Mouse (Mus musculus) embryonic facial prominence, embryonic 11.5 days (tissue): Measurements from ENCODE around the gene Rnase12. TPM values are rescaled to one million over a fixed set of nuclear protein-coding genes. Genes with fewer than 3 reads are reported as not detected.
"Not testable (repeated sequence)": the region's sequence is repeated elsewhere in the genome, so short reads cannot be mapped to it uniquely, and the experiment has no call there.

Source experiments
- ATAC-seq: fragments of 200-750 bp; cut with Nextera tagmentation; replicated peaks from 2 replicates; pipeline ENCODE4 v1.8.0; 2017; ENCODE audit warnings: low read depth; ENCODE audit not compliant: insufficient number of reproducible peaks, low FRiP score, low TSS enrichment
- DNase-seq: peaks from one replicate; pipeline ENCODE4 v3.0.0-alpha.2; 2015; ENCODE audit warnings: low spot score
- H3K27ac ChIP-seq: fragments of 300-500 bp; sonication (generic); replicated peaks from 2 replicates; pipeline ENCODE4 v1.5.1; 2014; ENCODE audit warnings: mild to moderate bottlenecking, low read depth, low read length, control low read depth
- H3K27me3 ChIP-seq: fragments of 300-500 bp; sonication (generic); 2 replicates; pipeline ENCODE4 v1.6.1; 2014; ENCODE audit warnings: mild to moderate bottlenecking, low read length, moderate library complexity, mixed read lengths; ENCODE audit not compliant: control insufficient read depth, insufficient read depth
- H3K36me3 ChIP-seq: fragments of 300-500 bp; sonication (generic); replicated peaks from 2 replicates; pipeline ENCODE4 v1.6.1; 2014; ENCODE audit warnings: low read depth, mild to moderate bottlenecking, low read length, moderate library complexity, mixed read lengths; ENCODE audit not compliant: control insufficient read depth, insufficient read depth
- H3K4me1 ChIP-seq: fragments of 300-500 bp; sonication (generic); 2 replicates; pipeline ENCODE4 v1.6.1; 2014; ENCODE audit warnings: low read length, mixed read lengths; ENCODE audit not compliant: control insufficient read depth, insufficient read depth
- H3K4me2 ChIP-seq: fragments of 300-500 bp; sonication (generic); 2 replicates; pipeline ENCODE4 v1.6.1; 2014; ENCODE audit warnings: low read depth, mild to moderate bottlenecking, control low read depth, low read length, moderate library complexity
- H3K4me3 ChIP-seq: fragments of 300-500 bp; sonication (generic); 2 replicates; pipeline ENCODE4 v1.5.1; 2014; ENCODE audit warnings: low read depth, low read length, control low read depth
- H3K9ac ChIP-seq: fragments of 300-500 bp; sonication (generic); replicated peaks from 2 replicates; pipeline ENCODE4 v1.6.1; 2014; ENCODE audit warnings: mild to moderate bottlenecking, control low read depth, low read length
- H3K9me3 ChIP-seq: fragments of 300-500 bp; sonication (generic); replicated peaks from 2 replicates; pipeline ENCODE4 v1.6.1; 2016; ENCODE audit warnings: mild to moderate bottlenecking, low read length, inconsistent platforms, mixed read lengths; ENCODE audit not compliant: control insufficient read depth
- WGBS: fragments of 180-500 bp; shearing (Covaris S2); extraction: QIAGEN DNeasy Blood & Tissue Kit; methylation state at CpG from one replicate; pipeline ENCODE4 v1.1.7; 2014; 5-methylcytosine and 5-hydroxymethylcytosine counted together
- polyA plus RNA-seq: library from polyadenylated mRNA; unstranded; fragments of >200 nt; fragmentation: Nextera tagmentation; extraction: Ambion mirVana; gene quantifications from 2 replicates; pipeline ENCODE4 v1.2.1, GENCODE M21; 2014

Rnase12 gene
- polyA plus RNA-seq, 1 experiment from 2014 or later, result not detected

DNA sequence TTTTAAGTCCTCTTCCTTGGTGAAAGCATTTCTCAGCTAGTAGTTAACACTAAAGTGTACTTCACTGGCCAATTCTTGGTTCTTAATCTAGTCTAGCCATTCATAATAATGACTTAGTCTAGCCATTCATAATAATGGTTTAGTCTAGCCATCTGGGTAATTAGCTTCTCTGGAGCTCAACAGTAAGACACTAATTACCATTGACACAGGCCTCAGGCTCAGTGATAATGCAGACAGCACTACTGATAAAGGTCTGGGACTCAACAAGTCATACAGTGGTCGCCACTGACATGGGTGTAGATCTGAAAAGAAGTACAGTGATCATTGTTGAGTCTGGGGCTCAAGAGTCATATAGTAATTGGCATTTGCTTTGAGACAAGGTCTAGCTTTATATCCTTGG lies 32.6 kb downstream of the Rnase12 start:
- no peaks in the 10 kb centered on the region for H3K9me3 ChIP-seq
- no peaks in the 10 kb centered on the region for H3K27me3 ChIP-seq
- H3K4me1 ChIP-seq, result no peaks in the 10 kb centered on the region
- no peak overlapping the region for H3K9ac ChIP-seq
- DNase-seq (no peak), ATAC-seq (no peak)
- H3K4me2 ChIP-seq, result no peak overlapping the region
- H3K4me3 ChIP-seq, result no peak overlapping the region
- no peaks in the 10 kb centered on the region for H3K36me3 ChIP-seq
- no peak overlapping the region for H3K27ac ChIP-seq
- 85% methylated on average over 1 of the region's 1 CpGs for WGBS

DNA sequence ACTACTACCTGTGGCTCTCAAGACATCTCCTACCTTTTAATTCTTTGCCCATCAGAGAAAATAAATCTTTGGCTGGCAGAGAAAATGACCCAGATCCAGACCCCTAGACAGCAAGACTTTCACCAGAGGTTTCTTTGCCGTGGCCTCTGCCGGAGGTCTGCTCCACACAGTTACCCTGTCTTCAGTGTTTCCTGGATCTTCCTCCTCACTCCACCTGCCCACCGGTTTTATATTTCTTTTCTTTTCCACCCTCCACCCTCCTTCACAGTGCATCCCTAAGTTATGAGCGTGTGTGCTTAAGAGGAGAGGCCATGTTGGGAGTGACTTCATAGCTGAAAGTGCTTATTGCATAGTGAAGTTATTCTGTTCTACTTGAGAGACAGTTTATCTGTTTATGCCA lies 34.0 kb downstream of the Rnase12 start:
- Histone ChIP-seq H3K4me2 (no peak overlapping the region), H3K9ac (no peak overlapping the region), H3K27ac (no peak overlapping the region), H3K4me1 (no peaks in the 10 kb centered on the region), H3K27me3 (no peaks in the 10 kb centered on the region), H3K4me3 (no peak overlapping the region), H3K9me3 (no peaks in the 10 kb centered on the region), H3K36me3 (no peaks in the 10 kb centered on the region)
- 78% methylated on average over 4 of the region's 4 CpGs for WGBS
- no peak for ATAC-seq
- no peak for DNase-seq

DNA sequence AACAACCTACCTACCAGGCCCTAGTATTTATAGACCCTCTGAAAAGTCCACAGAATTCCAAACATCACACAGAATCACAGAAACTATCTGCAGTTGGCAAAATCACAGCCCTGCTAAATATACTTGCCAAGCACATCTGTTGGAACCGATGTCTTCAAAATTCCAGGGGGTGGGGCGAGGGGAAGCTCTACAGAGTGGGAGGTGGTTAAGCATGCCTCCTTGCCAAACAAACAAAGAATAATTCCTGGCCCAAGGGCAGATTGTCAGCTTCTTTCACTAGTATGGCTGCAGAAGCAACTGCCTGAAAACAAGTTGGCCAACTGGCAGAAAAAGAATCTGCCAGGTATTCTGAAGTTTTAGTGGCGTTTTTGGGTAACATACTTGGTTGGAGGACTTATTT lies 40.2 kb downstream of the Rnase12 start:
- no peaks in the 10 kb centered on the region for H3K36me3 ChIP-seq
- no peak overlapping the region for H3K9ac ChIP-seq
- WGBS, result 55% methylated on average over 3 of the region's 3 CpGs
- no peak overlapping the region for H3K4me3 ChIP-seq
- no peak for ATAC-seq
- no peaks in the 10 kb centered on the region for H3K27me3 ChIP-seq
- H3K4me2 ChIP-seq, result no peak overlapping the region
- no peaks in the 10 kb centered on the region for H3K4me1 ChIP-seq
- no peak overlapping the region for H3K27ac ChIP-seq
- H3K9me3 ChIP-seq, result no peaks in the 10 kb centered on the region
- no peak for DNase-seq

- no peak overlapping the region for H3K27ac ChIP-seq
- no peaks in the 10 kb centered on the region for H3K4me1 ChIP-seq
- H3K9me3 ChIP-seq, result no peaks in the 10 kb centered on the region
- no peak overlapping the region for H3K9ac ChIP-seq
- H3K4me3 ChIP-seq, result no peak overlapping the region
- no peak overlapping the region for H3K4me2 ChIP-seq
- ATAC-seq (no peak), DNase-seq (no peak)
- H3K27me3 ChIP-seq, result no peaks in the 10 kb centered on the region
- no peaks in the 10 kb centered on the region for H3K36me3 ChIP-seq
These were observed 41.7 kb downstream of the Rnase12 start for GRCm38 (mm10) chr14:51015780-51016179.

GRCm38 (mm10) chr14:51014724-51015123 lies 42.7 kb downstream of the Rnase12 start:
- not testable (repeated sequence) for H3K4me1 ChIP-seq, H3K27me3 ChIP-seq, ATAC-seq, H3K4me2 ChIP-seq, H3K36me3 ChIP-seq, H3K27ac ChIP-seq, DNase-seq, H3K9ac ChIP-seq, H3K9me3 ChIP-seq, H3K4me3 ChIP-seq
- 78% methylated on average over 3 of the region's 3 CpGs for WGBS

GRCm38 (mm10) chr14:51009572-51009971 lies 47.9 kb downstream of the Rnase12 start:
- Histone ChIP-seq H3K9me3 (no peaks in the 10 kb centered on the region), H3K4me1 (no peaks in the 10 kb centered on the region), H3K9ac (no peak overlapping the region), H3K4me3 (no peak overlapping the region), H3K36me3 (no peaks in the 10 kb centered on the region), H3K4me2 (no peak overlapping the region), H3K27me3 (no peaks in the 10 kb centered on the region), H3K27ac (no peak overlapping the region)
- no peak for ATAC-seq
- DNase-seq, result no peak
- WGBS, result 78% methylated on average over 6 of the region's 6 CpGs

GRCm38 (mm10) chr14:51008781-51009180 lies 48.7 kb downstream of the Rnase12 start:
- H3K4me1 ChIP-seq, result no peaks in the 10 kb centered on the region
- DNase-seq, result no peak
- H3K4me2 ChIP-seq, result no peak overlapping the region
- H3K36me3 ChIP-seq, result no peaks in the 10 kb centered on the region
- H3K27ac ChIP-seq, result no peak overlapping the region
- H3K9me3 ChIP-seq, result no peaks in the 10 kb centered on the region
- no peaks in the 10 kb centered on the region for H3K27me3 ChIP-seq
- WGBS, result 73% methylated on average over 4 of the region's 4 CpGs
- H3K9ac ChIP-seq, result no peak overlapping the region
- no peak for ATAC-seq
- no peak overlapping the region for H3K4me3 ChIP-seq

- no peak overlapping the region for H3K4me3 ChIP-seq
- no peaks in the 10 kb centered on the region for H3K27me3 ChIP-seq
- H3K4me2 ChIP-seq, result no peak overlapping the region
- no peak for DNase-seq
- H3K9me3 ChIP-seq, result no peaks in the 10 kb centered on the region
- 82% methylated on average over 13 of the region's 13 CpGs for WGBS
- H3K27ac ChIP-seq, result no peak overlapping the region
- H3K4me1 ChIP-seq, result no peaks in the 10 kb centered on the region
- H3K36me3 ChIP-seq, result no peaks in the 10 kb centered on the region
- no peak for ATAC-seq
- no peak overlapping the region for H3K9ac ChIP-seq
These were observed 49.3 kb downstream of the Rnase12 start for GRCm38 (mm10) chr14:51007914-51008713.
